Mouse (Mus musculus): ENCODE measurements around the gene Nrl.

GRCm38 (mm10) chr14:55524062-55524461, 719 bp downstream of the Nrl start:
- TF ChIP-seq CTCF (conservative IDR thresholded peaks at IDR 0.05; ENCODE audit: low read length) (no peak), POU5F1 (IDR thresholded peaks at IDR 0.05; ENCODE audit: borderline replicate concordance, low read length) (no peak), NANOG (IDR thresholded peaks at IDR 0.05; ENCODE audit: borderline replicate concordance, low read length) (no peak)

Measured in E14TG2a.4 (cell line).